12 mouse cellular contexts compared by ENCODE assay signal in the genomic region with DNA sequence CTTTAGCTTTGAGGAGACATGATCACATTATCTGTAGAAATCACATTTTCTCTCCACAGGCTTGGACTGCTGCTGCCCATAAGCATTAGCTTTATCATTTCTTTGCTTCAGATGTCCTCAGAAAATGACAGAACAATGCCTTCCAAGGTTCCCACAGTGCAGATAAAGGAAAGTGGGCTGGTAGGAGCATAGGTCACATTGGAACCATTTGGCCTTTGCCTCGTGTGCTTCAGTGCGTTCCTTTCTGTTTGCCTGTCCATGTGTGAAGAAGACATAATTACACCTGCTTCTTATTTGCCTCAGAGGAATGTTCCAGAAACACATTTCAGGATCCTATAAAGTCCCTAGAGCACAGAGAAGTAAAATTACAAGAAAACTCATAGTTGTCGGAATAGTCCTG. TPM values are rescaled to one million over a fixed set of nuclear protein-coding genes. Genes with fewer than 3 reads are reported as not detected.
DNase-seq lines count a peak whose midpoint lies in the region; ATAC-seq and TF ChIP-seq lines count a peak whose summit lies in the region.
"Had no signal": no experiment of that assay in that cellular context is flagged by ENCODE, and none has a peak within 500 bp of the region (broad histone marks: within the 10 kb centered on the region; RNA-seq: fewer than 3 reads in every experiment).

No protein-coding gene starts in this region.

- H3K9me3 ChIP-seq in intestine, embryonic 15.5 days: no peaks in the 10 kb centered on the region
- H3K9me3 ChIP-seq in intestine, postnatal 0 days (ENCODE audit: control insufficient read depth): no peaks in the 10 kb centered on the region
- H3K9me3 ChIP-seq in hindbrain, embryonic 11.5 days (ENCODE audit: control insufficient read depth, low read length): no peaks in the 10 kb centered on the region
- H3K9me3 ChIP-seq in midbrain, embryonic 16.5 days (replicated peaks; ENCODE audit: control insufficient read depth, low read length, poor library complexity, severe bottlenecking): no peaks in the 10 kb centered on the region
- H3K9me3 ChIP-seq in kidney, embryonic 15.5 days (replicated peaks): no peaks in the 10 kb centered on the region

- no peaks in the 10 kb centered on the region for H3K36me3 ChIP-seq in intestine, embryonic 15.5 days
- H3K36me3 ChIP-seq in intestine, postnatal 0 days (ENCODE audit: control insufficient read depth, insufficient read depth): no peaks in the 10 kb centered on the region
- H3K36me3 ChIP-seq in hindbrain, embryonic 11.5 days (ENCODE audit: control insufficient read depth, insufficient read depth, low read length): no peaks in the 10 kb centered on the region
- no peaks in the 10 kb centered on the region for H3K36me3 ChIP-seq in midbrain, embryonic 16.5 days (ENCODE audit: control insufficient read depth, insufficient read depth, low read length)
- no peaks in the 10 kb centered on the region for H3K36me3 ChIP-seq in kidney, embryonic 15.5 days

- H3K9ac ChIP-seq in intestine, embryonic 15.5 days: no peak overlapping the region
- no peak overlapping the region for H3K9ac ChIP-seq in intestine, postnatal 0 days (ENCODE audit: low read depth, low read length)
- H3K9ac ChIP-seq in hindbrain, embryonic 11.5 days (ENCODE audit: low read depth, low read length): no peak overlapping the region
- no peak overlapping the region for H3K9ac ChIP-seq in midbrain, embryonic 16.5 days (ENCODE audit: low read depth, low read length)
- H3K9ac ChIP-seq in kidney, embryonic 15.5 days: no peak overlapping the region

- no peak overlapping the region for H3K27ac ChIP-seq in intestine, embryonic 15.5 days
- no peak overlapping the region for H3K27ac ChIP-seq in intestine, postnatal 0 days (ENCODE audit: low read depth, low read length)
- H3K27ac ChIP-seq in hindbrain, embryonic 11.5 days (ENCODE audit: low read depth, low read length): no peak overlapping the region
- H3K27ac ChIP-seq in midbrain, embryonic 16.5 days (ENCODE audit: low read length): 0 out of 2 replicates have a peak overlapping the region, but pooled peaks have one; percentile 35
- H3K27ac ChIP-seq in kidney, embryonic 15.5 days: no peak overlapping the region; the same call in 1 of the 2 replicates

- 0 out of 2 replicates have a peak, but pooled peaks have one; percentile 9 for ATAC-seq in intestine, embryonic 15.5 days
- ATAC-seq in intestine, postnatal 0 days: no peak
- no peak for ATAC-seq in hindbrain, embryonic 11.5 days (ENCODE audit: low FRiP score)
- no peak for ATAC-seq in midbrain, embryonic 16.5 days
- ATAC-seq in kidney, embryonic 15.5 days (replicated peaks; ENCODE audit: low FRiP score): no peak

- 0 out of 2 replicates have a peak, but pooled peaks cover 2% of the 10 kb centered on the region for H3K4me1 ChIP-seq in intestine, embryonic 15.5 days (replicated peaks)
- H3K4me1 ChIP-seq in intestine, postnatal 0 days (replicated peaks; ENCODE audit: control insufficient read depth, insufficient read depth, low read length): no peaks in the 10 kb centered on the region
- peaks cover 2% of the 10 kb centered on the region; the same call in 1 of the 2 replicates for H3K4me1 ChIP-seq in hindbrain, embryonic 11.5 days (replicated peaks; ENCODE audit: control insufficient read depth, insufficient read depth, low read length)
- no peaks in the 10 kb centered on the region; the same call in 1 of the 2 replicates for H3K4me1 ChIP-seq in midbrain, embryonic 16.5 days (ENCODE audit: control insufficient read depth, insufficient read depth, low read length)
- peaks cover 13% of the 10 kb centered on the region for H3K4me1 ChIP-seq in kidney, embryonic 15.5 days

- H3K4me2 ChIP-seq in intestine, embryonic 15.5 days (replicated peaks): no peak overlapping the region
- H3K4me2 ChIP-seq in intestine, postnatal 0 days (replicated peaks; ENCODE audit: low read depth): no peak overlapping the region
- no peak overlapping the region for H3K4me2 ChIP-seq in hindbrain, embryonic 11.5 days (replicated peaks; ENCODE audit: low read depth, low read length)
- H3K4me2 ChIP-seq in midbrain, embryonic 16.5 days (ENCODE audit: low read length): no peak overlapping the region
- no peak overlapping the region for H3K4me2 ChIP-seq in kidney, embryonic 15.5 days

- TF ChIP-seq CTCF in intestine, postnatal 0 days (IDR thresholded peaks at IDR 0.05; ENCODE audit: low read depth): no peak

- H3K4me3 ChIP-seq in intestine, embryonic 15.5 days (replicated peaks): no peak overlapping the region
- no peak overlapping the region for H3K4me3 ChIP-seq in intestine, postnatal 0 days (ENCODE audit: low read depth, low read length)
- no peak overlapping the region for H3K4me3 ChIP-seq in hindbrain, embryonic 11.5 days (ENCODE audit: low read depth, low read length)
- H3K4me3 ChIP-seq in midbrain, embryonic 16.5 days (ENCODE audit: low read depth, low read length): no peak overlapping the region
- no peak overlapping the region for H3K4me3 ChIP-seq in kidney, embryonic 15.5 days (replicated peaks)

- peak; percentile 42 for DNase-seq in embryo, embryonic 10 days (ENCODE audit: low spot score)
- DNase-seq in embryo, embryonic 11 days: no peak
- DNase-seq in hindbrain, embryonic 11.5 days (ENCODE audit: low spot score): peak; percentile 20
- no peak for DNase-seq in T-cell, adult 2 months (ENCODE audit: low spot score)
- DNase-seq: adrenal gland, adult 8-10 months; gastrocnemius, postnatal 36 days; lung, adult 2 months; thymus, adult 18-20 months had no signal

- H3K27me3 ChIP-seq in intestine, embryonic 15.5 days (replicated peaks): no peaks in the 10 kb centered on the region
- no peaks in the 10 kb centered on the region for H3K27me3 ChIP-seq in intestine, postnatal 0 days (replicated peaks; ENCODE audit: control insufficient read depth, insufficient read depth, low read length)
- no peaks in the 10 kb centered on the region for H3K27me3 ChIP-seq in hindbrain, embryonic 11.5 days (ENCODE audit: control insufficient read depth, insufficient read depth, low read length)
- no peaks in the 10 kb centered on the region for H3K27me3 ChIP-seq in midbrain, embryonic 16.5 days (ENCODE audit: control insufficient read depth, insufficient read depth, low read depth, low read length)
- no peaks in the 10 kb centered on the region for H3K27me3 ChIP-seq in kidney, embryonic 15.5 days

- 80% methylated on average over 3 of the region's 3 CpGs for WGBS in intestine, embryonic 15.5 days
- 60% methylated on average over 3 of the region's 3 CpGs for whole genome bisulfite sequencing in intestine, postnatal 0 days
- 45% methylated on average over 3 of the region's 3 CpGs for WGBS in hindbrain, embryonic 11.5 days
- WGBS in midbrain, embryonic 16.5 days: 41% methylated on average over 3 of the region's 3 CpGs
- WGBS in kidney, embryonic 15.5 days: 61% methylated on average over 3 of the region's 3 CpGs

RNA-seq across cellular contexts. Expression of a gene that starts 16.7 kb away (rescaled TPM):
- 1.7 and 1.9 TPM in 2 replicates for polyA plus RNA-seq in intestine, embryonic 15.5 days (2015; fragmentation: Nextera tagmentation; extraction: Ambion mirVana)
- 0.81 and 0.97 TPM in 2 replicates for polyA plus RNA-seq in intestine, postnatal 0 days (2015; fragmentation: Nextera tagmentation; extraction: Ambion mirVana)
- 2.3 and 2.7 TPM in 2 replicates for polyA plus RNA-seq in hindbrain, embryonic 11.5 days (2014; fragmentation: Nextera tagmentation; extraction: Ambion mirVana)
- 10.6 and 12.4 TPM in 2 replicates for polyA plus RNA-seq in midbrain, embryonic 16.5 days (2015; fragmentation: Nextera tagmentation; extraction: Ambion mirVana)
- polyA plus RNA-seq in kidney, embryonic 15.5 days (2015; fragmentation: Nextera tagmentation; extraction: Ambion mirVana): 1.6 and 2.0 TPM in 2 replicates

Comparison
In these comparisons a context has a peak if more than half of its experiments do, and no peak if none do; other contexts are left out.
1. DNase-seq: peak in embryo, embryonic 10 days (single experiment) and hindbrain, embryonic 11.5 days (single experiment); none in embryo, embryonic 11 days (single experiment) and T-cell, adult 2 months (single experiment).